Mouse (Mus musculus) adrenal gland, postnatal 14 days (tissue): Measurements from ENCODE around the gene Otogl. TPM values are rescaled to one million over a fixed set of nuclear protein-coding genes. Genes with fewer than 3 reads are reported as not detected.
A peak's percentile ranks its signal among the peaks of the same experiment; 100 is the strongest.
"Not testable (repeated sequence)": the region's sequence is repeated elsewhere in the genome, so short reads cannot be mapped to it uniquely, and the experiment has no call there.

Experiments
- DNase-seq: peaks from one replicate; pipeline ENCODE4 v3.0.0; 2021; ENCODE audit warnings: mixed read lengths
- total RNA-seq: library from RNA; stranded (reverse); gene quantifications from 2 replicates; pipeline ENCODE4 v1.2.3, GENCODE M21; 2021

Gene Otogl
- total RNA-seq, 1 experiment from 2014 or later = 0.22 TPM

DNA sequence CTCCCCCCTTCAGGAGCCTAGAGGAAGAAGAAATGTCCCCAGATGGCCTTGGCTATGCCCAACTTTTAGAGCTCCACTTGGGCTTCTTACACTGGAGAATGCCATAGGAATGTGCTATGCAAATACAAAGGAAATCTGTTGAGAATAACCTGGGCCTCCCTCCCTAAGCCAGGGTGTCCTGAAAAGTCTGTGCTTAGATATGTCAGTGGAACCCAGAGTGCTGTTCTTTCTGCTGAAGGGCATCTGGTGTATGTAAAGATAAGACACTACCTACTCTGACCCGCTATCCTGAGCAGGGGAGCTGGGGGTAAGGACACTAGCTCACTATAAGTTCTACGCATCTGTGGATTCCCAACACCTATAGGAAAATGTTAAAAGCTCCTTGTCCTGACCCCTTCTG, 106.7 kb downstream of the Otogl start:
- DNase-seq = no peak

GRCm38 (mm10) chr10:107804285-107804684, 107.6 kb downstream of the Otogl start:
- DNase-seq = not testable (repeated sequence)

- peak; percentile 74 for DNase-seq
Observed at GRCm38 (mm10) chr10:107799671-107800353, 112.1 kb downstream of the Otogl start.

- DNase-seq = no peak
Observed at GRCm38 (mm10) chr10:107794812-107795756, 116.8 kb downstream of the Otogl start.

- DNase-seq = no peak
Observed at GRCm38 (mm10) chr10:107792491-107792890, 119.4 kb downstream of the Otogl start.

GRCm38 (mm10) chr10:107779548-107779947, 132.4 kb downstream of the Otogl start:
- DNase-seq = no peak

DNA sequence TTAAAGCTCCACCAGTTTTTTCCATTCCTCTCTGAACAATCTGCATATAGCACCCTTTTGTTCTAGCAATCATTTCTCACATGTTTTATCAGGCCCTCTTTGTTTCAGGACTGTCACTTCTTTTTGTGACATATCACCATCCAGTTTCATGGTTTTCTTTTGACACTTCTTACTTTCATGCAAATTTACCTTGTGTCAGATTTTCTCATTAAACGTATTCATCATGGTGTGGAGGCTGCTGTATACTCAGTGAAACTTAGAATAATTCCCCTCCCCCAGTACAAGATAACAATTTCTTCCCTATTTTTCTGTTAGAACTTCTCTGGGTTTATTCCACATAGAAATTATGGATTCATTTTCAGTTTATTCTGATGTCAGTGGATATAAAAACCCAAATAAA, 152.3 kb downstream of the Otogl start:
- no peak for DNase-seq

GRCm38 (mm10) chr10:107753471-107753870, 158.5 kb downstream of the Otogl start:
- DNase-seq = no peak

DNA sequence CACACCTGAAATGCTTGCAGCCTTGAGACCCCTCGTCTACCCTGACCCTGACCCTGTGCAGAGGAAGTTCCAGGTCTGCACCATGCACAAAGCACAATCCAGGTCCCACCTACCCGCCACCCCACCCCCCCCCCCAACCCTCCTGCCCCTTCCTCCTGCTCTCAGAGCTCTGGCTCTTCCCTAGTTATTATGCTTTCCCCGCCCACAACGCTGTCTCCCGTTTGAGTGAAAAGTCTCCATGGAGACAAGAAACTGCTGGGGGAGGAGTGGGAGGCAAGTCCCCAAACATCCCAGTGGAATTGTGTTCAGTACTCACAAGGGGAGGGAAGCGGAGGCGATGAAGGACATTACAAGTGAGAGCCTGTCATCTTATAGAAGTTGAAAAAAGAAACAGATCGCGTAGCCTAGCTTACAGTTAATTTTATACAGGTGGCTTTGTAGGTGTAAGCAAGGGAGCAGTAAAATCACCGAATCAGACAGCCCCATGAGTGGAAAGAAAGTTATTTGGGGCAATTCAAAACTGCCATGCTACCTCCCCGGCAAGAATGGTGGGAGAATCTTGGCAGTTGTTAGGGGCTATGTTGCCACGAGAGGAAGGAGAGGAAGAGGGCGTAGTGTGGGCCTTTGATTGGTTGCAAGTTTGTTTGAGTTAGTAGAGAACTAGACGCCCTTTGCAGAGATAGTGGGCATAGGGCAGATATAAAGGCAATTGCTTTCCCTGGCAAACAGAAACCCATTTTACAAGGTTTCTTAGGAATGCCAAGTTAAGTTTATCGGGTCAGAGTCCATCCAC, 159.4 kb downstream of the Otogl start:
- DNase-seq = no peak

DNA sequence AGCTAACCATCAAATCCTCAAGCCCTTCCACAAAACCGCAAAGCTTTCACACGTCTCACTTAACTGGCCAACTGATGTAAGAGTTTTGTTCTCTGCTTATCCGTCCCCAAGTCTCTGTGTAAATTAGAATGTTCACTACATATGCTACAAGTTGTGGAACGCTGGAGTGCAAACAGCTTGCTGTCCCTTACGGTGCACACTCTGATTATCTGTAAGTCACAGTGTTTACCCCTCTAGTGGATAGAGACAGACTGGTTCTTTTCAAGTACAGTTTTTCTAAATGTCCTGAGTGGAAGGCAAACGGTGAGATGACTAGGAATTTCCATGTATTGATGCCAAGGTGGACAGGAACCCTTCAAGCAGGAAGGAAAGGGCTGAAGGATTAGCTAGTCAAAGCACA, 160.0 kb downstream of the Otogl start:
- no peak for DNase-seq

DNA sequence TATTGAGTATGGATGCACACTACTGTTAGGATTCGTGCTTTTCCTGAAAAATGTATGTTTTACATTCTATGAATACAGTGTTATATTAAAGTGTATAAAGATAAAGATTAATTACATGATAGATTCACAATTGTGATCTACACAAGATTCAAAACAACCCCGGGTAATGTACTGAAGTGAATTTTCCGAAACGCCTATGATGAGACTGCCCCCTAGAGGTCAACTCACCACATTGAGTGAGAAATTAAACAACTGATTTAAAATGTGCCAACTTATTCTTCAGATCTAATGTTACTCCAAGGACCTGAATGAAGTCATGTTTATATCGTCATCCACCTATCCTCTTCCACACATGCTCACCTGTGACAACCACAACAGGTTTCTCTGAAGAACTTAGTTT, 164.4 kb downstream of the Otogl start:
- DNase-seq = peak; percentile 19

GRCm38 (mm10) chr10:107746717-107747116, 165.2 kb downstream of the Otogl start:
- no peak for DNase-seq

DNA sequence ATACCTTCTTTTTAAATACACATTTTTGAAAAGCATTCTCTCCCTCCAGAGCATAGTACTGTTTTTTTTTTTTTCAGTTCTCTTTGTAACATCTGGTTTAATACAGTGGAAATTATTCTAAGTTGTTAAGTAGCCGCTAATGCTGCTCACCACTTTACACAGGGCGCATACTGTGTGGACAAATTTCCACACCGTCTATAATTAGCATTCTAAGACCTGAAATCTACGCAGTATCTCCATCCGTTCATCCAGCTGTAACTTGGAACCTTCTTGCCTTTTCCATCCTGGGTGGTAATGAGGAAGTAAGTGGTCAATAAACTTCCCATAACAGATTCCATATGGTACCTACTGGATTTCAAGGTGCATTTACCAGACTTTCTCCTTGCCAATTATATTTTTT, 172.1 kb downstream of the Otogl start:
- no peak for DNase-seq

DNA sequence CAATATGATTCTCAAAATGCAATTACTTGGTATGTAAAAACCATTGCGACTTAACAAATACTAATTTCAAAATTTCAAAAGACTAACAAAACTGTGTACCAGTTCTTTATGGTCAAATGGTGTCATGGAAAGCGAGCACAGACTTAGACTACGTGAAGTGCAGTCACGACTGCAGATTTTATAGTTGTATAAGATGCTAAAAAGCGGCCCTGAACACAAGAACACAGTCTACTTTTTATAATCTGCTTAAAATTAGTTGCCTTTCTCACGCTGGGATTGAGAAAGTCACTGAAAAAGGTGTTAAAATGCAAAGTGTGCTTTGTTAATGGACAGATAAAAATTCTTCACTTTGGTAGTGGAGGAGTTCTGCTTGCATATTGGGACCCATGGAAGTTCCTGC, 174.2 kb downstream of the Otogl start:
- no peak for DNase-seq

DNA sequence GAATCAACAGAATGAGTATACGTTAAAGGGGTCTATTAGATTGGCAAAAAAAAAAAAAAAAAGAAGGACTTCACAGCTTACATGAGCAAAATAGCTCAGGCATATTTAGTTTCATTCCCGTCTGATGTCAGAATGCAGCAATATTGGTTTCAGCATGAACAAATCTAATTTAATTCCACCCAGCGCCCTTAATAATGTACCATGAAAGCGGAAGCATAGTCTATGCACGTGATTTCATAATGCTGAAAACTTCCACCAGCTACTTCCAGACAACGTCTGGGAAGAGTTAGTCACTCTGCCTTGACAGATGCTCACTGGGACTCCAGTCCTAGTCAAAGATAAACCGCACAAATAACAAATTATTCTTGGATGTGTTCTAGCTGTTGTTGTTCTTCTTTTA, 176.5 kb downstream of the Otogl start:
- no peak for DNase-seq

GRCm38 (mm10) chr10:107734327-107734726, 177.6 kb downstream of the Otogl start:
- DNase-seq = no peak

- DNase-seq = no peak
Observed at GRCm38 (mm10) chr10:107725631-107726030, 186.3 kb downstream of the Otogl start.

DNA sequence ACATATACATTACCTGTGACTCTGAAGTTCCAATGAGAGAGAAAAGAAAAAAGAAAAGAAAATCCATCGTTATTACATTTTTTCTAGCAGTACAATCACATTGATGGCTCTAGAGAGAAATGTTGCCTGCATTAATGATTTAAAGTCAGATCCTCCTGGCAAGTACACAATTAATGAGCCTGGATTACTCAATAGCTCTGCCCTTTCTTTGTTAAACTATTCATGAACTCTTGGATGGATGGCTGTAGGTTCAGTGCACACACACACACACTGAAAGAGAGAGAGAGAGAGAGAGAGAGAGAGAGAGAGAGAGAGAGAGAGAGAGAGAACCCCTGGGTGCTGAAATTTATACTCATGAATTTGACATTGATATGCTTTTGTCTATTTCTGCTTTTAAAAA, 192.1 kb downstream of the Otogl start, which contains the start of gene Ptprq:
Gene Ptprq, minus strand, starts transcription at position 246 of the 400 bp plus-strand sequence.
- no peak for DNase-seq
